Comparison of ENCODE assay signal across 14 mouse cellular contexts in the genomic region with DNA sequence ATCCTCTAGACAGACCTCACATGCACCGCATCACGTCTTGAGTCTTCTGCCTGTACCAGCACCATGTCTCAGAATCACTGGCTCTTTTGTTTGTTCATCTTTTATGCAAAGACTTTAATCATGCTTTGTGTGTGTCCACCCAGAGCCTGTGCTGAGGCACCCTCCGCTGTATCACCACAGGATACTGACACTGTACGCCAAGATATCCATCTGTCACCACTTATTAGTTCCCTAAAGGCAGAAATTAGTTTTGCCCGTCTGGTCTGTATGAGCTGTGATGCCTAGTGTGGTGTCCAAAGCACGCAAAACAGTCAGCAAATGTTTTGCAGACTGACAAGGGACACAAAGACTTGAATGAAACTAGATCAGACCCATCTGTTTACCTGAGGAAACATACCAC.
A peak's percentile ranks its signal among the peaks of the same experiment; 100 is the strongest.
DNase-seq lines count a peak whose midpoint lies in the region; ATAC-seq and TF ChIP-seq lines count a peak whose summit lies in the region.
"Had no signal": no experiment of that assay in that cellular context is flagged by ENCODE, and none has a peak within 500 bp of the region (broad histone marks: within the 10 kb centered on the region; RNA-seq: fewer than 3 reads in every experiment).

No protein-coding gene starts in this region.

- peak overlapping the region; percentile 43; the same call in 1 of the 2 replicates for H3K27ac ChIP-seq in midbrain, embryonic 12.5 days (replicated peaks)
- no peak overlapping the region for H3K27ac ChIP-seq in midbrain, embryonic 16.5 days (ENCODE audit: low read length)
- peak overlapping the region; percentile 52; the same call in 1 of the 2 replicates for H3K27ac ChIP-seq in cerebellum, adult 2 months (ENCODE audit: insufficient read depth, low read length)
- peak overlapping the region; percentile 15; the same call in 1 of the 2 replicates for H3K27ac ChIP-seq in forebrain, embryonic 14.5 days (ENCODE audit: low read depth, low read length)
- peak overlapping the region; percentile 71 for H3K27ac ChIP-seq in neural tube, embryonic 13.5 days (replicated peaks)
- H3K27ac ChIP-seq in liver, embryonic 11.5 days (ENCODE audit: low read depth, low read length): no peak overlapping the region
- H3K27ac ChIP-seq: embryonic facial prominence, embryonic 13.5 days; lung, embryonic 15.5 days had no signal

- no peak for ATAC-seq in midbrain, embryonic 12.5 days (ENCODE audit: low FRiP score, low read depth)
- no peak for ATAC-seq in midbrain, embryonic 16.5 days
- ATAC-seq in forebrain, embryonic 14.5 days: peak; percentile 81
- ATAC-seq in neural tube, embryonic 13.5 days (ENCODE audit: low read depth): peak; percentile 56; the same call in 1 of the 2 replicates
- no peak for ATAC-seq in liver, embryonic 11.5 days (replicated peaks; ENCODE audit: low FRiP score)

- H3K27me3 ChIP-seq in midbrain, embryonic 12.5 days: no peaks in the 10 kb centered on the region
- no peaks in the 10 kb centered on the region for H3K27me3 ChIP-seq in midbrain, embryonic 16.5 days (ENCODE audit: control insufficient read depth, insufficient read depth, low read depth, low read length)
- no peaks in the 10 kb centered on the region for H3K27me3 ChIP-seq in cerebellum, adult 2 months (ENCODE audit: control insufficient read depth, insufficient read depth, low read length)
- H3K27me3 ChIP-seq in forebrain, embryonic 14.5 days (replicated peaks; ENCODE audit: control insufficient read depth, insufficient read depth, low read length): no peaks in the 10 kb centered on the region
- H3K27me3 ChIP-seq in neural tube, embryonic 13.5 days: no peaks in the 10 kb centered on the region
- H3K27me3 ChIP-seq in liver, embryonic 11.5 days (replicated peaks; ENCODE audit: control insufficient read depth, insufficient read depth, low read length): no peaks in the 10 kb centered on the region
- H3K27me3 ChIP-seq: embryonic facial prominence, embryonic 13.5 days; lung, embryonic 15.5 days had no signal

- DNase-seq in cerebellum, adult 2 months: peak; percentile 72 to 85
- DNase-seq in forebrain, embryonic 14.5 days (ENCODE audit: low spot score): peak; percentile 72
- no peak for DNase-seq in liver, embryonic 11.5 days (ENCODE audit: low spot score)
- DNase-seq in gastrocnemius, postnatal 4 days (ENCODE audit: low spot score in 2 of 2): no peak
- DNase-seq: adrenal gland, postnatal 25 days; gastrocnemius, postnatal 25 days; kidney, adult 9 months; liver; thymus, adult 2 months had no signal

- H3K9me3 ChIP-seq in midbrain, embryonic 12.5 days: no peaks in the 10 kb centered on the region
- H3K9me3 ChIP-seq in midbrain, embryonic 16.5 days (replicated peaks; ENCODE audit: control insufficient read depth, low read length, poor library complexity, severe bottlenecking): peaks cover 3% of the 10 kb centered on the region; the same call in 1 of the 2 replicates
- no peaks in the 10 kb centered on the region for H3K9me3 ChIP-seq in forebrain, embryonic 14.5 days (replicated peaks; ENCODE audit: control insufficient read depth, low read length)
- no peaks in the 10 kb centered on the region; the same call in 1 of the 2 replicates for H3K9me3 ChIP-seq in neural tube, embryonic 13.5 days
- H3K9me3 ChIP-seq in liver, embryonic 11.5 days (ENCODE audit: control insufficient read depth, low read length): peaks cover 3% of the 10 kb centered on the region; the same call in 1 of the 2 replicates
- H3K9me3 ChIP-seq: lung, embryonic 15.5 days had no signal

- TF ChIP-seq CTCF in cerebellum, adult 2 months (IDR thresholded peaks at IDR 0.05; ENCODE audit: borderline replicate concordance, insufficient read depth, low read depth, low read length): no peak

- no peak overlapping the region for H3K4me3 ChIP-seq in midbrain, embryonic 12.5 days
- no peak overlapping the region for H3K4me3 ChIP-seq in midbrain, embryonic 16.5 days (ENCODE audit: low read depth, low read length)
- no peak overlapping the region for H3K4me3 ChIP-seq in cerebellum, adult 2 months (replicated peaks; ENCODE audit: insufficient read depth, low read depth, low read length)
- H3K4me3 ChIP-seq in forebrain, embryonic 14.5 days (ENCODE audit: low read depth, low read length): no peak overlapping the region
- H3K4me3 ChIP-seq in neural tube, embryonic 13.5 days: no peak overlapping the region
- no peak overlapping the region for H3K4me3 ChIP-seq in liver, embryonic 11.5 days (ENCODE audit: low read depth, low read length)
- H3K4me3 ChIP-seq: embryonic facial prominence, embryonic 13.5 days; lung, embryonic 15.5 days had no signal

- H3K9ac ChIP-seq in midbrain, embryonic 12.5 days (replicated peaks): no peak overlapping the region
- H3K9ac ChIP-seq in midbrain, embryonic 16.5 days (ENCODE audit: low read depth, low read length): no peak overlapping the region
- H3K9ac ChIP-seq in forebrain, embryonic 14.5 days (ENCODE audit: low read length): no peak overlapping the region
- H3K9ac ChIP-seq in neural tube, embryonic 13.5 days: no peak overlapping the region
- H3K9ac ChIP-seq in liver, embryonic 11.5 days (ENCODE audit: low read depth, low read length): no peak overlapping the region
- H3K9ac ChIP-seq: embryonic facial prominence, embryonic 13.5 days; lung, embryonic 15.5 days had no signal

- no peak overlapping the region for H3K4me2 ChIP-seq in midbrain, embryonic 12.5 days (replicated peaks)
- no peak overlapping the region for H3K4me2 ChIP-seq in midbrain, embryonic 16.5 days (ENCODE audit: low read length)
- no peak overlapping the region for H3K4me2 ChIP-seq in forebrain, embryonic 14.5 days (ENCODE audit: low read length)
- no peak overlapping the region for H3K4me2 ChIP-seq in neural tube, embryonic 13.5 days
- no peak overlapping the region for H3K4me2 ChIP-seq in liver, embryonic 11.5 days
- H3K4me2 ChIP-seq: embryonic facial prominence, embryonic 13.5 days; lung, embryonic 15.5 days had no signal

- WGBS in midbrain, embryonic 12.5 days: 59% methylated on average over 6 of the region's 6 CpGs
- WGBS in midbrain, embryonic 16.5 days: 37% methylated on average over 6 of the region's 6 CpGs
- WGBS in cerebellum, adult 2 months: 12% methylated on average over 6 of the region's 6 CpGs
- 49% methylated on average over 6 of the region's 6 CpGs for WGBS in forebrain, embryonic 14.5 days
- 27% methylated on average over 6 of the region's 6 CpGs for WGBS in neural tube, embryonic 13.5 days
- WGBS in liver, embryonic 11.5 days: 86% methylated on average over 6 of the region's 6 CpGs

- H3K4me1 ChIP-seq in midbrain, embryonic 12.5 days: peaks cover 5% of the 10 kb centered on the region; the same call in 1 of the 2 replicates
- H3K4me1 ChIP-seq in midbrain, embryonic 16.5 days (ENCODE audit: control insufficient read depth, insufficient read depth, low read length): peaks cover 4% of the 10 kb centered on the region; the same call in 1 of the 2 replicates
- peaks cover 36% of the 10 kb centered on the region for H3K4me1 ChIP-seq in cerebellum, adult 2 months (ENCODE audit: control insufficient read depth, insufficient read depth, low read length)
- peaks cover 4% of the 10 kb centered on the region; the same call in 1 of the 2 replicates for H3K4me1 ChIP-seq in forebrain, embryonic 14.5 days (ENCODE audit: control insufficient read depth, insufficient read depth, low read length)
- H3K4me1 ChIP-seq in neural tube, embryonic 13.5 days (replicated peaks): peaks cover 41% of the 10 kb centered on the region
- H3K4me1 ChIP-seq in liver, embryonic 11.5 days (replicated peaks; ENCODE audit: control insufficient read depth, insufficient read depth, low read length): no peaks in the 10 kb centered on the region; the same call in 1 of the 2 replicates

- no peak for TF ChIP-seq POLR2A in cerebellum, adult 2 months (IDR thresholded peaks at IDR 0.05; ENCODE audit: borderline replicate concordance, insufficient read depth, low read length)

- no peaks in the 10 kb centered on the region; the same call in 1 of the 2 replicates for H3K36me3 ChIP-seq in midbrain, embryonic 12.5 days
- no peaks in the 10 kb centered on the region for H3K36me3 ChIP-seq in midbrain, embryonic 16.5 days (ENCODE audit: control insufficient read depth, insufficient read depth, low read length)
- H3K36me3 ChIP-seq in forebrain, embryonic 14.5 days (ENCODE audit: control insufficient read depth, insufficient read depth, low read length): no peaks in the 10 kb centered on the region
- H3K36me3 ChIP-seq in neural tube, embryonic 13.5 days: no peaks in the 10 kb centered on the region
- H3K36me3 ChIP-seq in liver, embryonic 11.5 days (ENCODE audit: control insufficient read depth, insufficient read depth, low read length): no peaks in the 10 kb centered on the region
- H3K36me3 ChIP-seq: embryonic facial prominence, embryonic 13.5 days; lung, embryonic 15.5 days had no signal

Comparison
In these comparisons a context has a peak if more than half of its experiments do, and no peak if none do; other contexts are left out.
1. H3K27ac ChIP-seq: peak in midbrain, embryonic 12.5 days (single experiment), cerebellum, adult 2 months (single experiment), forebrain, embryonic 14.5 days (single experiment) and neural tube, embryonic 13.5 days (single experiment); none in midbrain, embryonic 16.5 days (single experiment) and liver, embryonic 11.5 days (single experiment).
2. ATAC-seq: peak in forebrain, embryonic 14.5 days (single experiment) and neural tube, embryonic 13.5 days (single experiment); none in midbrain, embryonic 12.5 days (single experiment), midbrain, embryonic 16.5 days (single experiment) and liver, embryonic 11.5 days (single experiment).
3. DNase-seq: peak in cerebellum, adult 2 months (2 of 2) and forebrain, embryonic 14.5 days (single experiment); none in liver, embryonic 11.5 days (single experiment) and gastrocnemius, postnatal 4 days (0 of 2).